Mouse (Mus musculus): ENCODE measurements around the gene Mrpl44. TPM values are rescaled to one million over a fixed set of nuclear protein-coding genes. Genes with fewer than 3 reads are reported as not detected.
A peak's percentile ranks its signal among the peaks of the same experiment; 100 is the strongest.

The Mrpl44 gene
- polyA plus RNA-seq, 1 experiment from 2014 or later = 32.3 TPM

DNA sequence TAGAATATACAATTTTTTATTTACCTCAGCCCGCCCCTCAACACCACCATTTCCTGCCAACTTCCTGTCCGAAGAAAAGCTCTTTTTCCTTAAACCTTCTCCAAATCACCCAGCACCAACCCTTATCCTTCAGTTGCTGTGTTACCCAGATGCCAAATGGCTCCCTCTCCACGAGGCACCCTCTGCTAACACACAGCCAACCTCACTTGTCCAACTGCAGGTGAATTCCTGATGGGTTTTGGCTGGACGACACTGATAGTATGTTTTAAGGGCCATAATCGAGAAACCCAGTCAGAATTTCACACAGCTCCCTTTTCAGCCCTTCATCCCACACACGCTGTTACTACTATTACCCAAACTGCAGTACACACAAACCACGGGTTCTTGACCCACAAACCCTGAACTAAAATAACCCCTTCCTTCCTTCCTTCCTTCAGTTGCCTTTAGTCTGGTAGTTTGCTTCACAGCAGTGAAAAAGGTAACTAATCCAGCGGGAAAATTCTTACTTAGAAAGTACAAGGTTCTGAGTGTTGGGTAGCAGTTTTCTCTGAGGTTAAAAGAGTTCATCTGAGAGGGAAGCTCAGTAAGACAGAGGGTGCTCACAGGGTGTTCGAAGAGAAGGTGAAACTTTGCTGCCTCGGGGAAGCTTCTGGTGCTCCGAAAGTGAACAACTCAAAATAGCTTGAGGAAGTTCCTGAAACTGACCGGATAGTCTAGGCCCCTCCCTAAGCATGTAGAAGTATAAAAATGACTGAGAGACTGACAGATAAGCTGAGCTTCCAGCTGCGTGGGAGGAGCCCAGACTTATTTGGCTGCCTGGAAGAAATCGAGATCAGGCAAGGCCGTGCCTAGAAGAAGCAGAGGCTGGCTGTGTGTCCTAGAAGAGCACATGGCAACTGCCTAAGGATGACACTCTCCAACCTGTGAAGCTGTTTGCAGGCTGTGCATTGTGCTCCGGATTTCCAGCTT, 13.3 kb upstream of the Mrpl44 start:
- Histone ChIP-seq H3K27me3 (no peaks in the 10 kb centered on the region), H3K9ac (peak overlapping the region; percentile 87; the same call in 1 of the 2 replicates), H3K4me3 (replicated peaks) (peak overlapping the region; percentile 82), H3K4me2 (peak overlapping the region; percentile 88), H3K9me3 (replicated peaks) (no peaks in the 10 kb centered on the region), H3K4me1 (replicated peaks) (peaks cover 43% of the 10 kb centered on the region), H3K36me3 (no peaks in the 10 kb centered on the region), H3K27ac (peak overlapping the region; percentile 44)
- 27% methylated on average over 16 of the region's 16 CpGs for WGBS (ENCODE audit: insufficient replicate concordance)
- peak; percentile 44 for DNase-seq
- ATAC-seq (ENCODE audit: low read depth) = peak; percentile 65

DNA sequence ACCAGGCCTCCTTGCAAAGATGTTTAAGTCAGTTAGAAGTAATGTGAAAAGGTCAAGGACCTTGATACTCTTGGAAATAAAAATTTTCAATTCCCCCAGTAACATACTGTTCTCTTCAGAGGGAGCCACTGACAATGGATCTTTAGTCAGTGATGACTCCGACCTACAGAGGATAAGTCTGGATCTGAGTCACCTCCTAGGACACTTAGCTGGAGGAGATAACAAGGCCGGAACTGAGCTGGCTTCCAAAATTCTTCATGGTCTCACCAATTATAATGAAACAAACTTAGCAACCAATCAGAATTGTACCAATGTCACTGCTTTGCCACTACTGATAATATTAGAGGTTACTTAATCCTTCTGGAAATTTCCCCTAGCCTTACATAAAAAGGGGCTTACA, 11.8 kb upstream of the Mrpl44 start:
- Histone ChIP-seq H3K4me3 (replicated peaks) (no peak overlapping the region), H3K4me1 (replicated peaks) (peaks cover 43% of the 10 kb centered on the region), H3K4me2 (no peak overlapping the region), H3K9me3 (replicated peaks) (no peaks in the 10 kb centered on the region), H3K36me3 (no peaks in the 10 kb centered on the region), H3K27me3 (no peaks in the 10 kb centered on the region), H3K27ac (no peak overlapping the region), H3K9ac (no peak overlapping the region)
- 73% methylated on average over 2 of the region's 2 CpGs for WGBS (ENCODE audit: insufficient replicate concordance)
- DNase-seq (no peak), ATAC-seq (ENCODE audit: low read depth) (no peak)

DNA sequence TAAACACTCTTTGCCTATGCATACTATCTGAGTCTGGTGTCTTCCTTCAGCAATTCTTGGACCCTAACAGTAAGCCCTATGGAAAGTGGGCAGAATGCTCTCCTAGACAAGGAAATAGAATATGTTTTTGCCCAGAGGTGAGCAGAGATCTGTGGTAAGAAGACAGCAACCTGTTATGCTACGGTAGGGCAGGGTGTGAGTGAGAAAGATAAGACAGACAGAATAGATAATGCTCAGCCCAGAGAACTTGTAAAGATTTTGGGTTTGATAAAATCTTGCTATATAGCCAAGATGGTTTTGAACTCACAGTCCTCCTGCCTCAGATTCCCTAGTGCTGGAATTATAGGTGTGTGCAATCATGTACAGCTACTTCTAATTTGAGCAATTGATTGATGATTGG, 11.3 kb upstream of the Mrpl44 start:
- no peak for DNase-seq
- Histone ChIP-seq H3K9ac (no peak overlapping the region), H3K9me3 (replicated peaks) (no peaks in the 10 kb centered on the region), H3K36me3 (no peaks in the 10 kb centered on the region), H3K4me2 (no peak overlapping the region), H3K4me3 (replicated peaks) (no peak overlapping the region), H3K4me1 (replicated peaks) (peaks cover 43% of the 10 kb centered on the region), H3K27ac (no peak overlapping the region), H3K27me3 (no peaks in the 10 kb centered on the region)
- ATAC-seq (ENCODE audit: low read depth) = no peak
- WGBS (ENCODE audit: insufficient replicate concordance) = 23% methylated on average over 1 of the region's 1 CpGs

DNA sequence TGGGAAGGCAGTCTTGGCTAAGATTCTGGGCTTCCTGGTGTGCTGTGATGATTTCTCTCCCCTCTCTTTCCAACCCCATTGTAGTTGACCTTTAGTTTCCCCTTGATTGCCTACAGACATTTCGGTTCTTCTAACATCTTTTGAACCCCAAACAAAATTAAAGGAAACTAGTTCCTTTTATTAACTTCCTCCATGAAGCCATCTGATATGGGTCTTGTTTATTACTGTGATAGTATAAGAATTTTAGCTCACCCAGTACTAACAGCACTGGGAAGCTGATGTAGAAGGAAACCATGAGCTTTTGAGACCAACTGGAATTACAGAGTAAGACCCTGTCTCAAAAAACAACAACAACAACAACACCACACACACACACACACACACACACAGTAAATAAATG, 7.6 kb upstream of the Mrpl44 start:
- Histone ChIP-seq H3K9me3 (replicated peaks) (no peaks in the 10 kb centered on the region), H3K9ac (no peak overlapping the region), H3K4me3 (replicated peaks) (no peak overlapping the region), H3K4me2 (no peak overlapping the region), H3K36me3 (no peaks in the 10 kb centered on the region), H3K27ac (no peak overlapping the region), H3K4me1 (replicated peaks) (peaks cover 12% of the 10 kb centered on the region), H3K27me3 (no peaks in the 10 kb centered on the region)
- ATAC-seq (ENCODE audit: low read depth) = no peak
- DNase-seq = no peak
- WGBS (ENCODE audit: insufficient replicate concordance) = 44% methylated on average over 1 of the region's 1 CpGs

DNA sequence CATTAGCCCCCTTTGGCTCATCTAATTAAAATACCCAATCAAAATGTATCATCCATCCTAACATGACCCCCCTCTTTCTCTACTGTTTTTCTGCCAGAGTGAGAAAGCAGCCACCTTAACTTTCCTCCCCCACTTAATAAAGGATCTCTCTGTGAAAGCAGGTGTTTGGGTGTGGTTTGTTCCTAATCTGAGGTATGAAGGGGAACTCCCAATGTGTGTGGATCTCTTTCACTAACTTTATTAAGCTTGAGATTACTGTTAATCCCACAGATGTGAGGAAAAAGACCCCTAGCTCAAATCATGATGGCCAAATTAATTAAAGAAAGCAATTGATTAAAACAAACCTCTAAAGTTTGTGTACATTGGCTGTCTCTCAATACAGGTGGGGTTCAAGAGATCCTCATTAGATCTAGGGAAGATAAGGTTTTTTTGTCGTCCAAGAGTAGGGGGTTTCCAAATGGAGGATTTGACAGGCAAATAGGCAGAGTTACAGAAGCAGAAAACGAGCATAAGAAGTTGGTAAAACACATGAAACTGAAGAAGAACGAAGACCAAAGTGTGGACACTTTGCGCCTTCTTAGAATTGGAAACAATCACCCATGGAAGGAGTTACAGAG, 1.5 kb upstream of the Mrpl44 start:
- WGBS (ENCODE audit: insufficient replicate concordance) = 62% methylated on average over 4 of the region's 4 CpGs
- no peaks in the 10 kb centered on the region for H3K27me3 ChIP-seq

DNA sequence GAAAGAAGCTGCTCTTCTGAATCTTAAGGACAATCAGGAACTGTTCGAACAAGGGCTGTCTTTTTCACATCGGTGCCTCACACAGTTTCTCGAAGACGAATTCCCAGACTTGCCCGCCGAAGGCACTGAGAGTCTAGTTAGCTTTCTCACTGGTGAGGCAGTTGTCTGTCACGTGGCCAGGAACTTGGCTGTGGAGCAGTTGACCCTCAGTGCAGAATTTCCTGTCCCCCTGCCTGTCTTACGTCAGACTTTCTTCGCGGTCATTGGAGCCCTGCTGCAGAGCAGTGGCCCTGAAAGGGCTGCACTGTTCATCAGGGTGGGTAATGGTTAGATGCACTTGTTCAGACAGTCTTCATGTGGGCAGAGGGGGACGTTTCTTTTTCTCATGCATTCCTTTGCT, 2.2 kb downstream of the Mrpl44 start:
- Histone ChIP-seq H3K4me3 (replicated peaks) (no peak overlapping the region), H3K9me3 (replicated peaks) (no peaks in the 10 kb centered on the region), H3K27me3 (no peaks in the 10 kb centered on the region), H3K4me2 (no peak overlapping the region), H3K4me1 (replicated peaks) (peaks cover 16% of the 10 kb centered on the region), H3K9ac (no peak overlapping the region), H3K27ac (no peak overlapping the region), H3K36me3 (peaks cover 48% of the 10 kb centered on the region)
- ATAC-seq (ENCODE audit: low read depth) = no peak
- DNase-seq = no peak
- WGBS (ENCODE audit: insufficient replicate concordance) = 70% methylated on average over 11 of the region's 11 CpGs

More for the DNA sequence above, 1.5 kb upstream of the Mrpl44 start:
- peaks cover 14% of the 10 kb centered on the region for H3K36me3 ChIP-seq
- peaks cover 16% of the 10 kb centered on the region for H3K4me1 ChIP-seq (replicated peaks)
- H3K4me2 ChIP-seq = no peak overlapping the region
- DNase-seq = no peak
- H3K4me3 ChIP-seq (replicated peaks) = no peak overlapping the region
- H3K27ac ChIP-seq = no peak overlapping the region
- H3K9ac ChIP-seq = no peak overlapping the region
- no peak for ATAC-seq (ENCODE audit: low read depth)
- H3K9me3 ChIP-seq (replicated peaks) = no peaks in the 10 kb centered on the region

DNA sequence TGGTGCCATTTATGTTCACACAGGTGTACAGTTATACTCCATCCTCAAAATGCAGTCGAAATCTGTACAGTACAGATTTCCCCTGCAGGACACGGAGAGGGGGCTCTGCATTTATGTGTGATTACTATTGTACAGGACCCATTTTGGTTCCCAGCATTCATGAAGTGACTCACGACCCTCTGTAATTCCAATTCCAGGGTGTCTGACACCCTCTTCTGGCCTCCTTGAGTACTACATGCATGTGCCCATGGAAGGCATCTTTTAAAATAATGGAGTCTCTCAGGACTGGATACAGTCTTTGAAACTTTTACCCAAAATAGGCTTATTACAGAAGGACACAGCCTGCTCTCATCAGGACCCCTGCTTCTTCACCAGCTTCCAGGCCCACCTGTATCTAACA, 6.6 kb downstream of the Mrpl44 start:
- WGBS (ENCODE audit: insufficient replicate concordance) = 72% methylated on average over 3 of the region's 3 CpGs
- DNase-seq (no peak), ATAC-seq (ENCODE audit: low read depth) (no peak)
- Histone ChIP-seq H3K9ac (no peak overlapping the region), H3K4me3 (replicated peaks) (no peak overlapping the region), H3K27ac (no peak overlapping the region), H3K9me3 (replicated peaks) (no peaks in the 10 kb centered on the region), H3K27me3 (no peaks in the 10 kb centered on the region), H3K4me1 (replicated peaks) (peaks cover 7% of the 10 kb centered on the region; the same call in 1 of the 2 replicates), H3K4me2 (no peak overlapping the region), H3K36me3 (peaks cover 48% of the 10 kb centered on the region)

DNA sequence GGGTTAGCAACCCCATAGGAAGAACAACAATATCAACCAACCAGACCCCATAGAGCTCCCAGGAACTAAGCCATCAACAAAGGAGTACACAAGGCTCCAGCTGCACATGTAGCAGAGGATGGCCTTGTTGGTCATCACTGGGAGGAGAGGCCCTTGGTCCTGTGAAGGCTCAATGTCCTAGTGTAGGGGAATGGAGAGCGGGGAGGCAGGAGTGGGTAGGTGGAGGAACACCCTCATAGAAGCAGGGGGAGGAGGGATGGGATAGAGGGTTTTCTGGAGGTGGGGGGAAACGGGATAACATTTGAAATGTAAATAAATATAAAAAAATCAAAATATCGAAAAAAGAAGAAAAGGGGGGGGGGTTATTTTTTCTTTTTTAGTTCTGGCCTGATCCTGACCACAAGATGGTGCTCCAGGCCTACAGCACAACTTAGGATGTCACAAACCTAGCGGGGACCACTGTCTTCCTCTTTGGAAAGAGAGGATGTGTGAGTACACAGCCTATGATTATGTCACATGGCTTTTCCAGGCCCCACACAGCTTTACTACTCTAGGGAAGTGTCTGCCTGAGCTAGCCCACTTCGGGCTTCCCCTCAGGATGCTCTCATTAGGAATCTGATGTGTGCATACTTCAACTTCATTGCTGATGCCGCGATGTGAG, 10.6 kb downstream of the Mrpl44 start:
- no peak overlapping the region for H3K9ac ChIP-seq
- H3K36me3 ChIP-seq = peaks cover 13% of the 10 kb centered on the region
- WGBS (ENCODE audit: insufficient replicate concordance) = 54% methylated on average over 7 of the region's 7 CpGs
- no peak for ATAC-seq (ENCODE audit: low read depth)
- H3K27ac ChIP-seq = no peak overlapping the region
- no peak overlapping the region for H3K4me3 ChIP-seq (replicated peaks)
- H3K9me3 ChIP-seq (replicated peaks) = no peaks in the 10 kb centered on the region
- H3K4me2 ChIP-seq = no peak overlapping the region
- H3K27me3 ChIP-seq = no peaks in the 10 kb centered on the region
- H3K4me1 ChIP-seq (replicated peaks) = no peaks in the 10 kb centered on the region
- no peak for DNase-seq

DNA sequence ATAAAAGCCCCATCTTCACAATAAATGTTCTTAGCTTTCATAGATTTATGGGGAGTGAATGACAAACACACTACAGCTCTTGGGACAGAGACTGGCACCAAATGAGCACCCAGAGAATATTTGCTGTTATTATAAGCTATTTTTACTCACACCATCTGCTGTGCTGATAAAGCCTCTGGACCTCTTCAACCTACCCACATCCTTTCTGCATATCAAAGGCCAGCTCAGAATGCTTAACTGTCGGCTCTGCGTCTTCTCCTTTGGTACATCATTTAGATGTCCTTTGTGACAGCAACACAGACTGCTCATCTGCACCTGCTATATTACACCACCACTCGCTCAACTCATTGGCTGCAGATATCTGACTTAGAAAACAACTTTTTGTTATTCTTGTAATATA, 21.3 kb downstream of the Mrpl44 start:
- 36% methylated on average over 3 of the region's 3 CpGs for WGBS (ENCODE audit: insufficient replicate concordance)
- no peak overlapping the region for H3K4me3 ChIP-seq (replicated peaks)
- ATAC-seq (ENCODE audit: low read depth) = no peak

DNA sequence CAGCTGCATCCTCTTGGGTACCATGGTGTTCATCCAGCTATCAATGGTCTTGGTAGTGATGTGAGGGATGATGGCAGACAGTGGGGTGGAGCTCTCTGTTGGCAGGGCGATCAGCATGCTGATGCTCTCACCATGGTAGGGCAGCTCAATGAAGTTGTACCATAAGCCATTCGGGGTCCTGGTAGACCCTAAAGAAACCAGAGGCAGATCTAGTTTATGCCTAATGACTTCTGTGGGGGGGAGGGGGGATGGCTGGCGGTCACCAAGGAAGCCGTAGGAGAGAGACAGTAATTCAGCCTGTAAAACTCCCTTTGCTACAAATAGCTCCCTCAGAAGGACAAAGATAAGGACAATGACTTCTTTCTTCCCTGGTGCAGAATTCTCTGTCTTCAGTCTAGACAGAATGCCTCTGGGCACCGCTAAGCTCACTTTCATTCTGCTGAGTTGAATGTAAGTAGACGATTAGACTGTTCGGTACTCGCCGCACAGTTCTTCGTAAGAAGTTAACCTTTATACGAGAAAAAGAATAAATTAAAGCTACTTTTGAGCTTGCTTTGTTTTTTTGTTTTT, 27.1 kb downstream of the Mrpl44 start:
- WGBS (ENCODE audit: insufficient replicate concordance) = 74% methylated on average over 11 of the region's 11 CpGs
- DNase-seq (no peak), ATAC-seq (ENCODE audit: low read depth) (no peak)
- H3K27me3 ChIP-seq = no peaks in the 10 kb centered on the region
- no peak overlapping the region for H3K4me3 ChIP-seq (replicated peaks)
- no peak overlapping the region for H3K4me2 ChIP-seq
- no peaks in the 10 kb centered on the region for H3K9me3 ChIP-seq (replicated peaks)
- H3K27ac ChIP-seq = no peak overlapping the region
- no peaks in the 10 kb centered on the region for H3K4me1 ChIP-seq (replicated peaks)
- no peak overlapping the region for H3K9ac ChIP-seq
- no peaks in the 10 kb centered on the region for H3K36me3 ChIP-seq

More for the DNA sequence above, 21.3 kb downstream of the Mrpl44 start:
- Histone ChIP-seq H3K4me2 (no peak overlapping the region), H3K36me3 (no peaks in the 10 kb centered on the region), H3K4me1 (replicated peaks) (no peaks in the 10 kb centered on the region), H3K9me3 (replicated peaks) (no peaks in the 10 kb centered on the region), H3K27me3 (no peaks in the 10 kb centered on the region), H3K27ac (no peak overlapping the region), H3K9ac (no peak overlapping the region)
- DNase-seq = no peak

DNA sequence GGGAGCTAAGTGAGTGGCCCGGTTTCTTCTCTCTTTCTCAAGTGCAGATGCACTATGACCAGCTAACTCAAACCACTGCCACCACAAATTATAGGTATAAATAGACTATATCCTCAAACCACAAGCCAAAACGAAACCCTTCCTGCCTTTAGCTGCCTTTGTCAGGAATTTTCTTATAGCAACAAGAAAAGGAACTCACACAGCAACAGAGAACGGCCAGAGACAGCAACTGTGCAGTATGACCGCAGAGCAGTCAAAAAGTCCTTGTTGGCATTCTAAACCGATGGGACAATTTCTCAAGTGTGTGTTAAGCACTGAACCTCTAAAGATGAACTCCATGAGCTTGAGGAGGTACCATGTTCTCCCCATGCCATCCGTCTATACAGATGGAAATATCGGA, 27.8 kb downstream of the Mrpl44 start:
- H3K27me3 ChIP-seq = no peaks in the 10 kb centered on the region
- H3K36me3 ChIP-seq = no peaks in the 10 kb centered on the region
- no peak overlapping the region for H3K4me3 ChIP-seq (replicated peaks)
- WGBS (ENCODE audit: insufficient replicate concordance) = 49% methylated on average over 7 of the region's 7 CpGs
- H3K4me2 ChIP-seq = no peak overlapping the region
- no peak overlapping the region for H3K27ac ChIP-seq
- DNase-seq = no peak
- ATAC-seq (ENCODE audit: low read depth) = no peak
- no peak overlapping the region for H3K9ac ChIP-seq
- H3K9me3 ChIP-seq (replicated peaks) = no peaks in the 10 kb centered on the region
- H3K4me1 ChIP-seq (replicated peaks) = no peaks in the 10 kb centered on the region
